Mouse (Mus musculus) gastrocnemius, adult 2 months (tissue): ENCODE measurements around the gene Ak8. TPM values are rescaled to one million over a fixed set of nuclear protein-coding genes. Genes with fewer than 3 reads are reported as not detected.

Experiments used
- DNase-seq: peaks from one replicate; pipeline ENCODE4 v3.0.0; 2022
- H3K27ac ChIP-seq: fragments of 200-600 bp; 2 replicates; pipeline ENCODE4 v1.8.1; 2022; ENCODE audit warnings: mild to moderate bottlenecking
- H3K4me3 ChIP-seq: fragments of 200-600 bp; 2 replicates; pipeline ENCODE4 v1.8.1; 2022; ENCODE audit warnings: mild to moderate bottlenecking, moderate library complexity
- CTCF ChIP-seq: fragments of 200-600 bp; IDR thresholded peaks from 2 replicates; pipeline ENCODE4 v1.8.1; 2022; ENCODE audit warnings: antibody characterized with exemption, mild to moderate bottlenecking, moderate library complexity
- intact Hi-C: fragments of 180-260 bp; cut with DNase I; formaldehyde crosslinking; loops from one replicate; pipeline ENCODE4 v1.15.1; 2025
- total RNA-seq, 2 experiments: library from RNA; stranded (reverse); gene quantifications; 2 replicates each; pipeline ENCODE4 v1.2.3; 2021

Gene Ak8
- total RNA-seq, 2 experiments from 2014 or later: not detected

DNA sequence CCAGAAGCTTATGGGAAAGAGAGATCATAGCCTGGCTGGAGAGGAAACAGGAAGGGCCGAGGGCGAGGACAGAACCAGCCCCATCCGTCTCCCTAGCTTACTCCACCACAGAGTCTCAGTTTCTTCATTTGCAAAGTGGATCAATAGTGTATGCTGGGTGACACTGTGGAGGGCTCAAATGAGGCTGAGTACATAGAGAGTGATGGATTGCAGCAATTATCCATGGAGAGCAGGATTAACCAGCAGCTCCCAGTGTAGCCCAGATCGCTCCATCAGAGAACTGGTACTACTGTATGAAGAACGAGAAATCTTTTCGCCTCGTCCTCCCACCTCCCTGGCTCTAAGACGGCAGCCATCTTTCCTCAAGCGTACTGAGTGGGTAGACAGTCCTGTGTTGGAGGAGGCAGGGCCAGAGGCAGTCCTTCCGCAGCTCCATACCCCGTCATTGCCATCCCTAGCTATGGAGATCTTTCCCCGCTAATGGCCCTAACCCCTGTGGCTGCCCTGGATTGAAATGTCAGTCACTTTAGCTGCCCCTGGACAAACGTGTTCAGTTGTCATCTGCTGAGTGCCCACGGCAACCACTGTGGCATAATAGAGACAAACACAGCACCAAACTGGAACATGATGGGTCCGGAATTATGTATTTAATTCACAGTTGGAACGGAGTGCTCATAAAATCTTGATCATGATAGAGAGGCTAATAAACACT lies 86.5 kb downstream of the Ak8 start:
- DNase-seq: no peak
- intact Hi-C loops: no loop called here
- no peak overlapping the region for H3K27ac ChIP-seq
- TF ChIP-seq CTCF: no peak
- H3K4me3 ChIP-seq: no peak overlapping the region

DNA sequence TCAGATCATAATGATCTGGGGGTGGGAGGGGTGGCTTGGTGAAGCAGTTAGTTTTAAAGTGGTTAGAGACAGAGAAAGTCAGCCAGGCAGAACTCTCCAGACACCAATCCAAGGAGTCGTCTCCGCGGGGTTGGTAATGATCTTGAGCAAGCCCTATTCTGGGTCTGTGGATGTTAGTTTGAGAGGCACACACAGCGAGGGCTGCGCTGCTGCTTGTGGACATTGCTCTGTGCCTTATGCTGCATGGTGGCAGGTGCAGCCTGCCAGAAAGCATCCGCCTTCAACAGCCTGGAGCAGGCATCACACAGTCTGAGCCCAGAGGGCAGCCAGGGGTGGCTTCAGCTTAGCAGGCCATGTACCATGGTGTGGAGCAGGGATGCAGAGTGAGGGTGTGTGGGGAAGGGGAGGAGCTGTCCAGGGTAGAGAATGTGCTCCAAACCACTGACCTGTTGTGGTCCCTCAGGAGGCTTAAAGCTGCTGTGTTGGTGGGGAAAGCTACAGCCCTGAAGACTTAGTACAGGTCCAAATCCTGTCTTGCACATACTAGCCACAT lies 87.2 kb downstream of the Ak8 start:
- intact Hi-C loops: no loop called here
- TF ChIP-seq CTCF: no peak
- no peak for DNase-seq
- Histone ChIP-seq H3K4me3 (no peak overlapping the region), H3K27ac (no peak overlapping the region)

DNA sequence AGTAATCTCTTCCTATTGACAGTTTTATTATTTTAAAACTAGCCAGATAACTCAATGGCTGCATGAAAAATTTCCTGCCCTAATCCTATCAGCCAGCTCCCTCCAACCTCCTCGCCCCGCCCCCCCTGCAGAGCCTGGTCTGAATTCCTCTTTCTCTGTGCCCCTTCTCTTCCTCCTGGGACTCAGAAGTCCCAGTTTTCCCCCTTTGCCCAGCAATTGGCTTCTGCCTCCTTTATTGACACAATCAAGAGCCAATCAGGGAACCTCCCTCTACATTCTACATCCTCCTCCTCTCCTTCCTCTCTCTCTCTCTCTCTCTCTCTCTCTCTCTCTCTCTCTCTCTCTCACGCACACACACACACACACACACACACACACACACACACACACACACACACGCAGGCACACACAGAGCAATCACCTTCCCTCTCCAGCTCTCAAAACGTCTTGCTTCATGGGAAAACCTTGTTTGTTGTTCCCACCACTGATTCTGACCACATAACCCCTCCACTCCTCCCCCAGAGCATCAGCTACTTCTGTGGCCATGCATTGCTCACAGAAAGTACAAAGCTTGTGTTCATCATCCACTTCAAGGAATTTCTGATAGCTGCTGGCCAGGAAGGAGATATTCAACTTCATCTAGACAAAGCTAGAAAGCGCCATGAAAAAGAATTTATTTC lies 93.1 kb downstream of the Ak8 start:
- H3K4me3 ChIP-seq: peak overlapping the region; percentile 45
- H3K27ac ChIP-seq: no peak overlapping the region
- intact Hi-C loops: no loop called here
- no peak for TF ChIP-seq CTCF
- DNase-seq: peak; percentile 40

DNA sequence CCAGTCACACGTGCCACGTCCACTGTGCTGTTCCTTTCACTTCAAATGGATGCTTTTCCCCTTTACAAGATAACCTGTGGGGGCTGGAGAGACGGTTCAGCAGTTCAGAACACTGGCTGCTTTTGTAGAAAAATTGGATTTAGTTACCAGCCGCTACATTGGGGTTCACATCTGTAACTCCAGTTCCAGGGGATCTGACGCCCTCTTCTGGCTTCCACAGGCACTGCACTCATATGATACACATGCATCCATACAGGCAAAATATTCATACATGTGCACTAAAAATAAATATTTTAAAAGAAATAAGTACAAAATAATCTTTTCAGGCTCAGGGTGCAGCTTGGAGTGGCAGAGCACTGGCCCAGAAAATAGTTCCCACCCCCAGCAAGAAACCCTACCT lies 94.7 kb downstream of the Ak8 start:
- Histone ChIP-seq H3K4me3 (no peak overlapping the region), H3K27ac (no peak overlapping the region)
- DNase-seq: no peak
- peak; percentile 9; the same call in 1 of the 2 replicates for TF ChIP-seq CTCF
- intact Hi-C loops: no loop called here

DNA sequence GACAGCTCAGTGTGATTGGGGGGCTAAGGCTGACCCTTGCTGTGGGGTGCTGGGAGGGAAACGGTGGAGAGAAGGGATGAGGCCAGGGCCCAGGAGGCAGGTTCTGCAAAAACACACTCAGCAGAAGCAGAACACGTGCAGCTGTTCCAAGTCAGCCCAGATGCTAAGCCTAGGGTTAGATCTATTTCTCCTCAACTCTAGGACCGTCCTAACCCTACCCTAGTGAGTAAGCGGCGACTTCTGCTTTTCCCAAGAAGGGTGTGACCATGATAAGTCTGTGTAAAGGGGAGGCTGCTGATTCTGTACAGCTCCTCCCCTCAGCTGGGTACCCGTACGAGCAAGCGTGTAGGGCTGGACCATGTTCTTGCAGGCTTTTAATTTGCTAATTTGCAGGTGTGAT lies 96.3 kb downstream of the Ak8 start:
- H3K4me3 ChIP-seq: no peak overlapping the region
- no peak overlapping the region for H3K27ac ChIP-seq
- TF ChIP-seq CTCF: no peak
- intact Hi-C loops: no loop called here
- no peak for DNase-seq

DNA sequence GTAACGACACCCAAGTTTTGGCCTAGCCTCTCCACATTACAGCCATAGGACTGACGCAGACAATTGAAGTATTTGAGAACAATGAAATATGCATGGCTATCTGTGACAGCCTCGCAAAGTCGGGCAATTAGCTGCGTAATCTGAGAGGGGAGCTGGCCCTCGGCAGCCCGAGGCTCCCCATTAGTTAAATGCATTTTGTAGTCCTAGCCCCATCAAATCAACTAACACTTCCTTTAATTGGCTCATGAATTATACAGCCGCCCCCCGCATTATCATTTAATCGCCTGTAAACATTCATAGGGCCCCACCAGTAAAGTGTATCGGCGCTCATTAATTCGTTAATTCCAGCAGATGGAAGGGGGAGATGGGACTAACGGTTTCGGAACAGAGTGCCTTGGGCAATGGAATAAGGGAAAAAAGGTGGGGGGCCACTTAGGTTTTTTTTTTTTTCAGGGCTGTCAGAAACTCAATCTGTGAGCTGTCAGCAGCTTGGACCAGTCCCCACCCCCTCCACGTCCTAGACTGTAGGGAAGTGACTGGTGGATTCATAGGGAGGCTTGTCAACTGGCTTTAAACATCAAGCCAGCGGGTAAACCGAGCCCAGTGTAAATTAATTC lies 97.6 kb downstream of the Ak8 start:
- intact Hi-C loops: no loop called here
- Histone ChIP-seq H3K4me3 (no peak overlapping the region), H3K27ac (no peak overlapping the region)
- DNase-seq: no peak
- TF ChIP-seq CTCF: no peak

DNA sequence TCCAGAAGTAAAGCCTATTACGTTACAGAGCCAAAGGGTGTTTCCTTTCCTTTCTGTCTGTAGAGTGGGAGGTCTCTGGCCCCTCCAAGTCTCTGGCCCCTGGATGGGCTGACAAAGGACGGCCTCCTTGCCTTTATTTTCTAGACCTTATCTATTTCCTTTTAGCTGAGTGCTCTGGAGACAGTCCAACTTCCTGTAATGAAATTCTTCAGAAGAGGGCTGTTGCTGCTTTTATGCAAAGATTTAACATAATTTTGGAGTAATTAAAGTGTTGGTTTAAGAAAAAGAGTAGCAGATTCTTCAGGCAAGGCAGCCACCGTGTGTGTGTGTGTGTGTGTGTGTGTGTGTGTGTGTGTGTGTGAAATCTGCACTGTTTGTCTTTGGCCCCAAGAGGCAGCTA lies 98.4 kb downstream of the Ak8 start:
- TF ChIP-seq CTCF: no peak
- Histone ChIP-seq H3K27ac (no peak overlapping the region), H3K4me3 (no peak overlapping the region)
- intact Hi-C loops: no loop called here
- no peak for DNase-seq

DNA sequence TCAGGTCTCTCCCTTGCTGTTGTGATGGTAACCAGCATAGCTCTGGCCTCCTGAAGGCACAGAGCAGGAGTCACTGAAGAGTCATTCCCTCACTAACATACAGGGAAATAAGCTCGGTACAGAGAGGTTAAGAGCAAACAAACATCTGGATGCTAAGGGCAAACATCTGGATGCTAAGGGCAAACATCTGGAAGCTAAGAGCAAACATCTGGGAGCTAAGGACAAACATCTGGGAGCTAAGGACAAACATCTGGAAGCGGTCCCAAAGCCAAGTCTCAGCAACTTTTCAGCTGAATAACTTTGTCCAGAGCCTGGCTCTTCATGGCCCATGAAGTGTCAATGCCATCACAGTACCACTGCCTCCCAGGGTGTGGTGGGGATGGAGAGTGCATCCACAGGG lies 99.6 kb downstream of the Ak8 start:
- intact Hi-C loops: no loop called here
- Histone ChIP-seq H3K4me3 (no peak overlapping the region), H3K27ac (no peak overlapping the region)
- no peak for DNase-seq
- TF ChIP-seq CTCF: no peak

DNA sequence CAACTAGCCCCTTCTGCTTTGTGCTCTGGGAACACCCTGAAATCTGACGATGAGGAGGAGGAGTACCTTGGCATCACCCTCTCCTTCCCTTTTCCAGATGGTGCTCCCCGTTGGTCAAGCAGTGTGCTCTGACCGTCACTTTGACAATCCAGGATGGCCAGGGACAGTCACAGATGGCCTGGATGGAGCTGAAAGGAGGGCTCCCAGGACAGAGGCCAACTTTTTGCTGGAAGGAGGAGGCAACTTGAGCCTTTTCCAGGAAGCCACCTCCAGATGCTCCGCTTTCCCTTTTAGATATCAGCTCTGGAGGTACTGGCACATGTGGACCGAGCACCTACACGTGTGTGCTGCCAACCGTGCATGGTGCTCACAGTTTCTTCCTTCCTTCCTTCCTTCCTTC lies 103.4 kb downstream of the Ak8 start:
- Histone ChIP-seq H3K27ac (no peak overlapping the region), H3K4me3 (no peak overlapping the region)
- TF ChIP-seq CTCF: no peak
- DNase-seq: no peak
- intact Hi-C loops: no loop called here

DNA sequence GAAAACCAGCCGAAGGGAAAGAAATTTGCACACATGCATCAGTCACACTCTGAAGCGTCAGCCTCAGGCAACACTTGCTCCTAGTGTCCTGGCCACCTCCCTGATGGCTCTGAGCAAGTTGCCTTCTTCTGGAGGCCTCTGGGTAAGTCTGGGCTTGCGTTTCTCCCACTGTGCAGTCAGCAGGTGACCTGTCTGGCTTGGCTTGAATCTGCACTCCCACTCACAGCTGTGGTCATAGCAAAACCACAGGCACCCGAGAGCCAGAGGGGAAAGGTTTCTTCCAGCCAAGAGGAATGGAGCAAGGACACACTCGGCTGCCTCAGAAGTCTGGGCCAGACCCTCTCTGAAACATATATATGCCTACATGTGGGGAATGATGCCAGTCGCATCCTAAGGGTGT lies 108.9 kb downstream of the Ak8 start:
- no peak overlapping the region for H3K27ac ChIP-seq
- DNase-seq: no peak
- no peak for TF ChIP-seq CTCF
- no peak overlapping the region for H3K4me3 ChIP-seq
- intact Hi-C loops: no loop called here

DNA sequence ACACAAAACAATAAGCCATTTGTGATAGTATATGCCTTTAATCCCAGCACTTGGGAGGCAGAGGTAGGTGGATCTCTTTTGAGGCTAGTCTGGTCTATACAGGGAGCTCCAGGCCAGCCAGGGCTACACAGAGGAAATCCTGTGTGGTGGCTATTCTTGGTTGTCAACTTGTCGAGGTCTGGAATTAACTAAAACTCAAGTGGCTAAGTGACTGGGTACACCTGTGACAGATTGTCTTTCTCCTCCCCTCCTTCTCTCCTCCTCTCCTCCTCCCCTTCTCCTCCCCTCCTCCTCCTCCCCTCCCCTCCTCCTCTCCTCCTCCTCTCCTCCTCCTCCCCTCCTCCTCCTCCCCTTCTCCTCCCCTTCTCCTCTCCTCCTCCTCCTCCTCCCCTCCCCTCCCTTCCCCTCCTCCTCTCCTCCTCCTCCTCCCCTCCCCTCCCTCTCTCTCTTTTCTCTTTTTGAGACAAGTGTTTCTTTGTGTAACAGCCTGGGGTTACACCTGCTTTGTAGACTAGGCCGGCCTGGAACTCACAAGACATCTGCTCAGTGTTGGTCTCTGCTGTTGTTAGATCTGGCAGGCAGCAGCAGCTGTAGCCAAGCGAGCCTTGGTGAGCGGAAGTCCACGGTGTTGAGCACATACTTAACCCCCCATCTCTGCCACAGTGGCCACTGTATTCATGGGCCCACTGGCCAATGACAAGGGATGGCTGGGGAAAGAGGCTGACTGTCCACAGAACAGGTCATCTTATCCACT lies 110.5 kb downstream of the Ak8 start:
- no peak for DNase-seq
- intact Hi-C loops: no loop called here
- no peak overlapping the region for H3K27ac ChIP-seq
- no peak overlapping the region for H3K4me3 ChIP-seq
- no peak for TF ChIP-seq CTCF

DNA sequence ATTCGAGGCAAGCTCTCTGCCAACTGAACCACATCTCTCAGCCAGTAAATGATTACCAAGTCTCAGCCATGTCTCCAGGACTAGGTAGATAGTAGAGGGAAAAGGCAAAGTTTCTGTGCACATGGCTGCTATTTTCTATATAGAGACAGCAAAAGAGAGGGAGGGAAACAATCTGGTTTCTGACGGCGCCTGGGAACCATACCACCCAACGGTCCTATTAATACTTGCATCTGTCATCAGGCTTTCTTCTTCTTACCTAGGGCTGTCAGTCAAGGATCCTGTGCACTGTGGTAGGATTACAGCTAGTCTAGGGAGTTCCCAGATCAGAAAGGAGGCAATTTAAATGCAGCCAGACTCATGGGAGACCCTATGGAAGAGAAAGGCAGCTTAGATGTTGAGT lies 118.9 kb downstream of the Ak8 start:
- intact Hi-C loops: no loop called here
- no peak for TF ChIP-seq CTCF
- Histone ChIP-seq H3K4me3 (no peak overlapping the region), H3K27ac (no peak overlapping the region)
- no peak for DNase-seq

DNA sequence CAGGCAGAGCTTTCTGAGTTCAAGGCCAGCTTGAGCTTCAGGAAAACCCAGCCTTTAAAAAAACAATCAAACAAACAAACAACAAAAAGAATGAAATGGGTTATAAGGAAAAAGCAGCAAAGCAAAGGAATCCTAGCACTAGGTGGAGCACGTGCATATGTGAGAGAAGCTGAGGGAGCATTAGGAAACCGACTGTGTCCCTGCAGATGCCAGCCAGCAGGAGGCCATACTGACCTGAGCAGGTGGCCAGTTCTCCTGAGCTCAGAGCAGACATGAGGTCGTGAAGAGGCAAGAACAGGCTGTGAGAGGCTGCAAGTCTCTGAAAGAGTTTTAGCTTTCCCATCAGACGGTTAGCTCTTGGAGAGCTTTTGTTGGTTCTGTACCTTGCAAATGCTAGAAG lies 129.3 kb downstream of the Ak8 start:
- TF ChIP-seq CTCF: peak; percentile 36; the same call in 1 of the 2 replicates
- H3K27ac ChIP-seq: no peak overlapping the region
- intact Hi-C loops: no loop called here

More for the DNA sequence above, 129.3 kb downstream of the Ak8 start:
- H3K4me3 ChIP-seq: no peak overlapping the region
- no peak for DNase-seq
